Mouse (Mus musculus): Measurements from ENCODE around the gene Zfp704. TPM values are rescaled to one million over a fixed set of nuclear protein-coding genes. Genes with fewer than 3 reads are reported as not detected.

Zfp704 gene
- polyA plus RNA-seq, 1 experiment, result 0.80 TPM

DNA sequence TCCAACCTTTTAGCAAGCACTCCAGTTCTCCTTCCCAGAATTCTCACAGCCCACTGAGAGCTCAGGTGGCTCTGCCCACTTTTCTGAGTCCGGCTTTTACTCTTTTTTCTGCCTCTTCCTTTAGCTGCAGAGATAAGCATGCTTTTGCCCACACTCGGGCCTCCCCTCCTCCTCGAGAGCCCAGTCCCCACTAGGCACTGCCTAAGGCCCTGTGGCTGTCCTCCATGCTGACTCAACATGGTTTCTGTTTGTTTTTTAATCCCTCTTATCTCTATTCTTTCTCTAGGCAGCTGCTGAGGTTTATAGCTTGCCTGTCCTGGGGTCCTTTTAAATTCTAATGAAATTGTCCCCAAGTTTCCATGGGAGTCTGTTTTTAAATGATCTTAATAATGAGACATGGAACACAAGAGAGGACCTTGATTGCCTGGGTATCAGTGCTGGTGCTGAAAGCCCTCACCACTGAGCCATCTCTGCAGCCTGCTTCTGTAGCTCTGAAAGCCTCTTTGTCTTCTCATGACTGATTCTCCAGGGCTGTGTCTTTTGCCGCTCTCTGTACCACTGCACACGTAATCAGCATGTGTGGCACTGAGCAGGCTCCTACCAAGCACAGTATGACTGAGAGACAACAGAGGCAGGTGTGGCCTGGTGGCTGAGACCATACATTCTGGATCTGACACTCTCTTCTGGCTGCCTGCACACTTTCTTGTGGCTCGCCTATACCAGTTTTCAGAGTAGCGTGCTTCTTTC lies 160.5 kb downstream of the Zfp704 start:
- Histone ChIP-seq H3K27me3 (ENCODE audit: control insufficient read depth, insufficient read depth, insufficient read length) (no peaks in the 10 kb centered on the region), H3K79me2 (ENCODE audit: control insufficient read depth, insufficient read depth) (no peaks in the 10 kb centered on the region), H3K4me2 (ENCODE audit: low read depth) (no peak overlapping the region), H3K36me3 (ENCODE audit: control insufficient read depth, insufficient read depth) (no peaks in the 10 kb centered on the region), H3K4me3 (no peak overlapping the region), H3ac (ENCODE audit: control insufficient read depth, insufficient read length) (no peak overlapping the region)
- TF ChIP-seq MAX (IDR thresholded peaks at IDR 0.05; ENCODE audit: low read depth), result no peak
- no peak for TF ChIP-seq USF1 (IDR thresholded peaks at IDR 0.05; ENCODE audit: low read depth)
- no peak for TF ChIP-seq REST (IDR thresholded peaks at IDR 0.05; ENCODE audit: insufficient read depth, insufficient read length)
- no peak for TF ChIP-seq CEBPB (IDR thresholded peaks at IDR 0.05; ENCODE audit: insufficient read depth, poor library complexity, severe bottlenecking)
- TF ChIP-seq POLR2AphosphoS2 (IDR thresholded peaks at IDR 0.05; ENCODE audit: insufficient read length, low read depth), result no peak

DNA sequence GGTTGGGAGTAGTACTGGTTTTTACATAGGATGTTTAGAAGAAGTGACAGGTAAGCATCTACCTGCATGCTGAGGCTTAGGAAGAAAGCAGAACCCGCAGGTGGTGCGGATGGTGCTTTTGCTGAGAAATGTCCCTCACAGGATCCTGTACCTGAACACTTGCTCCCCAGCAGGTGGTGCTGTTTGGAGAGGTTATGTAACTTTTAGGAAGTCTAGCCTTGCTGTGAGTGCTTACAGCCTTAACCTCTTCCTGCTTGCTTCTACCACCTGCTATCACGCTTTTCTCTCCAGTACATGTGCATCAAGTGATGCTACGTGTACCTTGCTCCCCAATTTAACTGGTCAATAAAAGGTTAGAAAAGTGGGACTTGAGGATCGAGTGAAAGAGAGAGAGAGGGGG lies 161.3 kb downstream of the Zfp704 start:
- H3ac ChIP-seq (ENCODE audit: control insufficient read depth, insufficient read length), result no peak overlapping the region

GRCm38 (mm10) chr3:9444558-9444957 lies 165.3 kb downstream of the Zfp704 start:
- no peaks in the 10 kb centered on the region for H3K79me2 ChIP-seq (ENCODE audit: control insufficient read depth, insufficient read depth)
- no peak overlapping the region for H3K4me2 ChIP-seq (ENCODE audit: low read depth)
- H3K27me3 ChIP-seq (ENCODE audit: control insufficient read depth, insufficient read depth, insufficient read length), result no peaks in the 10 kb centered on the region
- no peak overlapping the region for H3K4me3 ChIP-seq
- TF ChIP-seq TCF3 (IDR thresholded peaks at IDR 0.05; ENCODE audit: insufficient read length, low read depth), result no peak
- TF ChIP-seq SRF (IDR thresholded peaks at IDR 0.05; ENCODE audit: control insufficient read depth, insufficient read length, low read depth), result no peak
- no peak for TF ChIP-seq POLR2AphosphoS2 (IDR thresholded peaks at IDR 0.05; ENCODE audit: insufficient read length, low read depth)
- TF ChIP-seq CEBPB (IDR thresholded peaks at IDR 0.05; ENCODE audit: insufficient read depth, poor library complexity, severe bottlenecking), result no peak
- TF ChIP-seq TCF12 (IDR thresholded peaks at IDR 0.05; ENCODE audit: insufficient read depth, poor library complexity, severe bottlenecking), result no peak
- no peak for TF ChIP-seq POLR2A (IDR thresholded peaks at IDR 0.05; ENCODE audit: insufficient read length, low read depth)
- TF ChIP-seq E2F4 (IDR thresholded peaks at IDR 0.05; ENCODE audit: insufficient read depth), result no peak
- no peak overlapping the region for H3ac ChIP-seq (ENCODE audit: control insufficient read depth, insufficient read length)
- no peaks in the 10 kb centered on the region for H3K36me3 ChIP-seq (ENCODE audit: control insufficient read depth, insufficient read depth)

More for the DNA sequence above, 161.3 kb downstream of the Zfp704 start:
- Histone ChIP-seq H3K4me2 (ENCODE audit: low read depth) (no peak overlapping the region), H3K36me3 (ENCODE audit: control insufficient read depth, insufficient read depth) (no peaks in the 10 kb centered on the region), H3K27me3 (ENCODE audit: control insufficient read depth, insufficient read depth, insufficient read length) (no peaks in the 10 kb centered on the region), H3K79me2 (ENCODE audit: control insufficient read depth, insufficient read depth) (no peaks in the 10 kb centered on the region), H3K4me3 (no peak overlapping the region)
- TF ChIP-seq MAX (IDR thresholded peaks at IDR 0.05; ENCODE audit: low read depth), result no peak
- no peak for TF ChIP-seq MYOD1 (IDR thresholded peaks at IDR 0.05; ENCODE audit: control insufficient read depth in 1 of 3, insufficient read length in 2 of 3, low read depth in 2 of 3)
- no peak for TF ChIP-seq TCF12 (IDR thresholded peaks at IDR 0.05; ENCODE audit: insufficient read depth, poor library complexity, severe bottlenecking)
- TF ChIP-seq SRF (IDR thresholded peaks at IDR 0.05; ENCODE audit: control insufficient read depth, insufficient read length, low read depth), result no peak
- TF ChIP-seq POLR2AphosphoS2 (IDR thresholded peaks at IDR 0.05; ENCODE audit: insufficient read length, low read depth), result no peak
- no peak for TF ChIP-seq MYOG (IDR thresholded peaks at IDR 0.05; ENCODE audit: control insufficient read depth in 1 of 3, insufficient read depth in 1 of 3, insufficient read length in 2 of 3, low read depth in 2 of 3)
- no peak for TF ChIP-seq TCF3 (IDR thresholded peaks at IDR 0.05; ENCODE audit: insufficient read length, low read depth)
- TF ChIP-seq E2F4 (IDR thresholded peaks at IDR 0.05; ENCODE audit: insufficient read depth), result no peak
- no peak for TF ChIP-seq USF1 (IDR thresholded peaks at IDR 0.05; ENCODE audit: low read depth)
- no peak for TF ChIP-seq POLR2A (IDR thresholded peaks at IDR 0.05; ENCODE audit: insufficient read length, low read depth)

GRCm38 (mm10) chr3:9443981-9444380 lies 165.9 kb downstream of the Zfp704 start:
- Histone ChIP-seq H3K27me3 (ENCODE audit: control insufficient read depth, insufficient read depth, insufficient read length) (no peaks in the 10 kb centered on the region), H3ac (ENCODE audit: control insufficient read depth, insufficient read length) (no peak overlapping the region), H3K36me3 (ENCODE audit: control insufficient read depth, insufficient read depth) (no peaks in the 10 kb centered on the region), H3K4me3 (no peak overlapping the region), H3K79me2 (ENCODE audit: control insufficient read depth, insufficient read depth) (no peaks in the 10 kb centered on the region), H3K4me2 (ENCODE audit: low read depth) (no peak overlapping the region)
- TF ChIP-seq TCF3 (IDR thresholded peaks at IDR 0.05; ENCODE audit: insufficient read length, low read depth) (no peak), CEBPB (IDR thresholded peaks at IDR 0.05; ENCODE audit: insufficient read depth, poor library complexity, severe bottlenecking) (no peak), MYOD1 (IDR thresholded peaks at IDR 0.05; ENCODE audit: control insufficient read depth in 1 of 3, insufficient read length in 2 of 3, low read depth in 2 of 3) (no peak), POLR2A (IDR thresholded peaks at IDR 0.05; ENCODE audit: insufficient read length, low read depth) (no peak), MYOG (IDR thresholded peaks at IDR 0.05; ENCODE audit: control insufficient read depth in 1 of 3, insufficient read depth in 1 of 3, insufficient read length in 2 of 3, low read depth in 2 of 3) (no peak), TCF12 (IDR thresholded peaks at IDR 0.05; ENCODE audit: insufficient read depth, poor library complexity, severe bottlenecking) (no peak), REST (IDR thresholded peaks at IDR 0.05; ENCODE audit: insufficient read depth, insufficient read length) (no peak), MAX (IDR thresholded peaks at IDR 0.05; ENCODE audit: low read depth) (no peak), SRF (IDR thresholded peaks at IDR 0.05; ENCODE audit: control insufficient read depth, insufficient read length, low read depth) (no peak), USF1 (IDR thresholded peaks at IDR 0.05; ENCODE audit: low read depth) (no peak), POLR2AphosphoS2 (IDR thresholded peaks at IDR 0.05; ENCODE audit: insufficient read length, low read depth) (no peak), E2F4 (IDR thresholded peaks at IDR 0.05; ENCODE audit: insufficient read depth) (no peak)

DNA sequence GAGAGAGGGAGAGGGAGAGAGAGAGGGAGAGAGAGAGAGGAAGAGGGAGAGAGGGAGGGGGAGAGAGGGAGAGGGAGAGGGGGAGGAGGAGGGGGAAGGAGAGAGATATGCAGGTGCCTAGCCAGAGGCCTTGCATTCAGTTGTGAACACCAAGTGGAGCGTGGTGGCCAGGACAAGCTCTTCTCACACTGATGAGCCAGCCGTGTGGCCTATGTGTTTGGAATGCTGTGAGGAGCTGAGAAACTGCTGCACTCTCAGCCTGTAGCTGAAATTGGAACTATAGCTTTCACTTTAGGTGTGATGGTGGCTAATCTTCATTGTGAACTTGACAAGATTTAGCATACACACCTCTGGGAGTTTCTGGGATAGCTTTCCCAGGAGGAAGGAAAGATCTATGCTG lies 166.4 kb downstream of the Zfp704 start:
- no peaks in the 10 kb centered on the region for H3K79me2 ChIP-seq (ENCODE audit: control insufficient read depth, insufficient read depth)
- no peaks in the 10 kb centered on the region for H3K27me3 ChIP-seq (ENCODE audit: control insufficient read depth, insufficient read depth, insufficient read length)
- H3K36me3 ChIP-seq (ENCODE audit: control insufficient read depth, insufficient read depth), result no peaks in the 10 kb centered on the region
- no peak overlapping the region for H3ac ChIP-seq (ENCODE audit: control insufficient read depth, insufficient read length)
- no peak overlapping the region for H3K4me3 ChIP-seq
- TF ChIP-seq REST (IDR thresholded peaks at IDR 0.05; ENCODE audit: insufficient read depth, insufficient read length), result no peak
- TF ChIP-seq TCF12 (IDR thresholded peaks at IDR 0.05; ENCODE audit: insufficient read depth, poor library complexity, severe bottlenecking), result no peak
- TF ChIP-seq CEBPB (IDR thresholded peaks at IDR 0.05; ENCODE audit: insufficient read depth, poor library complexity, severe bottlenecking), result no peak
- no peak for TF ChIP-seq MAX (IDR thresholded peaks at IDR 0.05; ENCODE audit: low read depth)
- TF ChIP-seq SRF (IDR thresholded peaks at IDR 0.05; ENCODE audit: control insufficient read depth, insufficient read length, low read depth), result no peak
- H3K4me2 ChIP-seq (ENCODE audit: low read depth), result no peak overlapping the region
